Mouse (Mus musculus) heart, adult 2 months (tissue): Measurements from ENCODE around the gene Gli2.

Experiments used
- CTCF ChIP-seq: fragments of 200-600 bp; IDR thresholded peaks from 2 replicates; pipeline ENCODE4 v1.8.1; 2022; ENCODE audit warnings: antibody characterized with exemption, mild to moderate bottlenecking, moderate library complexity
- POLR2A ChIP-seq: fragments of 200-500 bp; IDR thresholded peaks from 2 replicates; pipeline ENCODE4 v1.6.1; 2011; ENCODE audit warnings: mild to moderate bottlenecking, low read depth, low read length, control low read depth; ENCODE audit not compliant: insufficient read depth

DNA sequence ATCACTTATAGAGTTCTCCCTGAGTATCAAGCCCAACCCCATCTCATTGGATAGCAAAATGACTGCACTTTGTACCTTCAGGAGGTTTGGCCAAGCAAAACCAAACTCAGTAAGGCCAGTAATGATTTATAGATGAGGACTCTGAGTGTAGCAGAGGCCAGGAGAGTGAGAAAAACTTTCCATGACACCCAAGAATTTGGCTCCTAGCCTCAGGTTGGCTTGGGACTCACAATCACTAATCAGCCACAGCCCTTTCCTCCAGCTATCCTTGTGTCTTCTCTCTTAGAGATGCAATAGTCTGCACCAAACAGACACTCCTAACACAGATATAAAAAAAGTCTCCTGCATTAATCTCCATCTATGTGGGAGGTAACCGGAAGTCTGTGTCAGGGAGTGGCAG is 31.1 kb downstream of the Gli2 start:
- TF ChIP-seq POLR2A (no peak), CTCF (no peak)
